Mouse (Mus musculus) lung, adult 2 months (tissue): ENCODE measurements around the gene Plekhh3.

Experiments
- CTCF ChIP-seq: fragments of 200-500 bp; IDR thresholded peaks from 2 replicates; pipeline ENCODE4 v1.5.1; 2011; ENCODE audit warnings: mild to moderate bottlenecking, low read length, control low read depth; ENCODE audit not compliant: insufficient read depth
- POLR2A ChIP-seq: fragments of 200-500 bp; IDR thresholded peaks from 2 replicates; pipeline ENCODE4 v1.6.1; 2011; ENCODE audit warnings: low read depth, mild to moderate bottlenecking, control low read depth, low read length, borderline replicate concordance; ENCODE audit errors: extremely low read depth

GRCm38 (mm10) chr11:101173112-101173511, 2.0 kb upstream of the Plekhh3 start:
- TF ChIP-seq CTCF (no peak), POLR2A (no peak)
